Mouse (Mus musculus) C2C12 (cell line): ENCODE measurements at regions not wholly inside any gene's neighbourhood (a gene's known extent, or its start where the extent isn't known, plus 50 kb on each side); places are given as distances from the start of the nearest gene placed in this dataset.

Experiments
- H3K27me3 ChIP-seq: one replicate; pipeline ENCODE4 v1.6.1; 2011; ENCODE audit not compliant: control insufficient read depth, insufficient read depth, insufficient read length
- H3K36me3 ChIP-seq: one replicate; pipeline ENCODE4 v1.6.1; 2011; ENCODE audit not compliant: control insufficient read depth, insufficient read depth
- H3K4me3 ChIP-seq: one replicate; pipeline ENCODE4 v1.5.1; 2011; ENCODE audit warnings: mild to moderate bottlenecking, control low read depth; ENCODE audit not compliant: poor library complexity, insufficient read depth, severe bottlenecking
- H3K79me2 ChIP-seq: one replicate; pipeline ENCODE4 v1.6.1; 2011; ENCODE audit not compliant: control insufficient read depth, insufficient read depth
- H3K79me3 ChIP-seq: one replicate; pipeline ENCODE4 v1.6.1; 2011; ENCODE audit warnings: low read depth, control low read depth
- H3ac ChIP-seq: one replicate; pipeline ENCODE3; 2011; ENCODE audit warnings: low read depth; ENCODE audit not compliant: control insufficient read depth, insufficient read length
- CEBPB ChIP-seq: IDR thresholded peaks from one replicate; pipeline ENCODE4 v1.6.1; 2011; ENCODE audit warnings: low read depth, mild to moderate bottlenecking, control low read depth, moderate library complexity
- CTCF ChIP-seq: IDR thresholded peaks from one replicate; pipeline ENCODE4 v1.5.1; 2011; ENCODE audit not compliant: control insufficient read depth, insufficient read depth, insufficient read length
- FOSL1 ChIP-seq: IDR thresholded peaks from one replicate; pipeline ENCODE4 v1.8.0; 2011; ENCODE audit warnings: mild to moderate bottlenecking, low read length; ENCODE audit not compliant: poor library complexity, insufficient read depth, severe bottlenecking
- MAX ChIP-seq: IDR thresholded peaks from one replicate; pipeline ENCODE4 v1.6.1; 2011; ENCODE audit warnings: mild to moderate bottlenecking, control low read depth
- MYOD1 ChIP-seq: IDR thresholded peaks from one replicate; pipeline ENCODE4 v1.6.1; 2011; ENCODE audit warnings: low read depth; ENCODE audit not compliant: control insufficient read depth, insufficient read length
- MYOG ChIP-seq: IDR thresholded peaks from one replicate; pipeline ENCODE4 v1.6.1; 2011; ENCODE audit not compliant: control insufficient read depth, insufficient read length; ENCODE audit errors: extremely low read depth
- USF1 ChIP-seq: IDR thresholded peaks from one replicate; pipeline ENCODE4 v1.6.1; 2011; ENCODE audit warnings: low read depth, mild to moderate bottlenecking, control low read depth, moderate library complexity

DNA sequence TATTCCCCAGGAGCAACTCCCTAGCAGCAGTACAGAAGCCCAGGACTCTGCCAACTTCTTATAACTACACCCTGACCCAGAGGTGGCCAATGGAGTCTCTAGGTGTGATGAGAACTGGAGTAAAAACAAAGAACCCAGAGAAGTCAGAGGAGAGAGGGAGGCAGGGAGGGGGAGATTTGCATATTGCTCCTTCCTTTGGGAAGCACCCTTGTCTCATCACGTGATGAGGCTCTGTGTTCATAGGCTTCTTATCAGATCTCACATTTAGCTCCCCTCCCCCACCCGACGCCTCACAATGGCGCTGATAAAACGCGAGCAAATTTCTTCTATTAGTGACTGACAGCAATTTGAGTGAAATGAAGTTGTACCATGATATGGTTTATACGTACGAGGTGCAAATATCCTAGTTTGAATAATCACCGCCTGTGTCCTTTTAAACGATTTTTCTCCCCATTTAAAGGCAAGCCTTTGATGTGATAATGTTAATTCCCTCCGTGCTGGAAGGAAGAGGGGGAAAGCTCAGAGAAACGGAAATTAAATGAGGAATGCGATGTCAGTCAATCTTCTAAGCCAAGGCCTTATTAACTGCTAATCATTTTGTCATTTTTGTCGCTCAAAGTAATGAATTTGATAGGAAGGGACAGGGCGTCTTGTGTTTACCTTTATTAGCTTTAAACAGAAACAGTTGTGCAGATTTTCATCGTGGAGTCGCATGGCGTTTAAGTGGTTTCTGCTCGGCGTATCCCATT is 273.3 kb downstream of the Irx1 start:
- H3K79me2 ChIP-seq = no peaks in the 10 kb centered on the region
- TF ChIP-seq MYOG (no peak), USF1 (no peak), CEBPB (no peak), FOSL1 (no peak), MAX (no peak), MYOD1 (no peak), CTCF (no peak)
- H3K36me3 ChIP-seq = no peaks in the 10 kb centered on the region
- no peak overlapping the region for H3ac ChIP-seq
- no peaks in the 10 kb centered on the region for H3K27me3 ChIP-seq
- H3K4me3 ChIP-seq = no peak overlapping the region
- H3K79me3 ChIP-seq = no peaks in the 10 kb centered on the region

DNA sequence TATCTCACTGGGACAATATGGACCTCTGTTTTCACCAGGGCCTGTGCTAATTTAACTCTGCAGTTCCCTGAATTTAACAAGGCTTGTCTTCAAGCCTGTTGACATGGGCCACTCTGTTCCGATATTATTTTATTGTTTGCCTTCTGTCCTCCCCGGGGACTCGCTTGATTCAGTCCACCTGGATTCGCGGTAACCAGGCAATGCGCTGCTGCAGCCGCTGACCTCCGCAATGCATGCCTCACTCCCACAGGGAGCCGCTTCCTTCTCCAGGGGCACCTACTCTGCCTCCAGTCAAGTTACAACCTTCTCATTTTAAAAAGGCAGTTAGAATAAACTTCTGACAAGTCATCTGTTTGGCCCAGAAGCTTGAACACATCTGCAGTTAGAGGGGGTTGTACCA is 274.3 kb downstream of the Irx1 start:
- H3K4me3 ChIP-seq = no peak overlapping the region
- no peak overlapping the region for H3ac ChIP-seq
- H3K79me3 ChIP-seq = no peaks in the 10 kb centered on the region
- no peaks in the 10 kb centered on the region for H3K36me3 ChIP-seq
- TF ChIP-seq MYOD1 = no peak
- no peak for TF ChIP-seq FOSL1
- no peak for TF ChIP-seq CEBPB
- no peak for TF ChIP-seq MYOG
- no peak for TF ChIP-seq USF1
- TF ChIP-seq MAX = no peak
- no peak for TF ChIP-seq CTCF
- H3K27me3 ChIP-seq = no peaks in the 10 kb centered on the region
- no peaks in the 10 kb centered on the region for H3K79me2 ChIP-seq

DNA sequence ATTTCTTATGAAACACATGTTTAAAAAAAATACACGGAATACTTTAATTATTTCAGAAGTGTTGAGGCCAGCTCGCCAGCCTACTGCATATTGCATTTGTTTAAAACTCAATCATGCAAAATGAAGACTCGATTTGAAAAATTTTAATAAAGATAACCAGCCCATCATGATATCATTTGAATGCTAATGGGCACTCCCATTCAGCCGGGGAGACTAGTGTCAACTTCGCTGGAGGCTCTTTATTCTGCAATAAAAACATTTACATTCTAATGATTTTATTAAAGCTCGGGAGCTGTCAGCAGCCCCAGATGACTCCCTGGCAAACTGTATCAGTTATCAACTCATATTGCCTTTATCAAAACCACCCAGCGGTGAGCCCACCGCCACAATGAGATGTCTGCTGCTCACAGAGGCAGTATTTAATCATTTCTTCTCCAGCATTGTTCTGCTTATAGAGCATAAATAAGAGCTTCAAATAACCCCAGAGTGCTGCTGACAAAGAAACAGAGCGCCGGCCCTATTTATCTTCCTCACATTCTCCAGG is 287.4 kb downstream of the Irx1 start:
- Histone ChIP-seq H3K79me2 (no peaks in the 10 kb centered on the region), H3K4me3 (no peak overlapping the region), H3K27me3 (no peaks in the 10 kb centered on the region), H3K79me3 (no peaks in the 10 kb centered on the region), H3ac (no peak overlapping the region), H3K36me3 (no peaks in the 10 kb centered on the region)
- TF ChIP-seq FOSL1 = no peak
- no peak for TF ChIP-seq MYOD1
- no peak for TF ChIP-seq MYOG
- no peak for TF ChIP-seq CTCF
- no peak for TF ChIP-seq CEBPB
- TF ChIP-seq MAX = no peak
- TF ChIP-seq USF1 = no peak

DNA sequence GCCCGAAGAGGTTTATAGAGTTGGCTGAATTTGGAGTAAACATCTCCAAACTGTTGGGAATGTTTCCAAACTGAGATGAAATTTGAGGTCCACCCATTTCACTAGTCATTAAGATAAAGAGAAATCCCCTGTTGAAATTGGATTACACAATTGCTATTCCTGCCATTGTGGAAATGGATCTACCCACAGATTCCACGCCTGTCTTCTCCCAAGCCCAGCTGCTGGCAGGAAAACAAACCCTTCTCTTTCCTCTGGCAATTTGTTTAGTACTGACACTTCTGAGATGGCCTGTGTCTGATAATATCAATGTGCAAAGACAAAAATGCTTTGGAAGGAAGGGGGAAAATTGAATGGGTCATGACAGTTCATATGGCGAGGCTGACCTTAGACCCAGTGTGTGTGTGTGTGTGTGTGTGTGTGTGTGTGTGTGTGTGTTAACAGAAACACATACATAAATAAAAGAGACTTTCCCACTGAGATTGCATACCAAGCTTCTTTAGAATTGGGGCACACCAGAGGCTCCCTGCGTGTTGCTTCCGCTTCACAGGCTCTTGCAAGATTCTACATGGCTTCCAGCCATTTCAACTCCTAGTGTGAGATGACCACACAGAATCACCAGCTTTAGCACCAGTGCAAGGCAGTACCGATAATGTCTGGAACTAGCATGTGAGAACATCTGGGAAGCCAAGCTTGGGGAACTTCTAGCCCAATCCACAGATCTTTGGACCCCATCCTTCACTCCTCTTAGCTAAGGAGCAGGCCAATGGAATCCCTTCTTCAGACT is 293.4 kb downstream of the Irx1 start:
- no peaks in the 10 kb centered on the region for H3K79me2 ChIP-seq
- no peak overlapping the region for H3K4me3 ChIP-seq
- no peak overlapping the region for H3ac ChIP-seq
- no peaks in the 10 kb centered on the region for H3K36me3 ChIP-seq
- no peaks in the 10 kb centered on the region for H3K27me3 ChIP-seq
- no peaks in the 10 kb centered on the region for H3K79me3 ChIP-seq
- TF ChIP-seq MYOD1 (no peak), USF1 (no peak), MYOG (no peak), FOSL1 (no peak)

DNA sequence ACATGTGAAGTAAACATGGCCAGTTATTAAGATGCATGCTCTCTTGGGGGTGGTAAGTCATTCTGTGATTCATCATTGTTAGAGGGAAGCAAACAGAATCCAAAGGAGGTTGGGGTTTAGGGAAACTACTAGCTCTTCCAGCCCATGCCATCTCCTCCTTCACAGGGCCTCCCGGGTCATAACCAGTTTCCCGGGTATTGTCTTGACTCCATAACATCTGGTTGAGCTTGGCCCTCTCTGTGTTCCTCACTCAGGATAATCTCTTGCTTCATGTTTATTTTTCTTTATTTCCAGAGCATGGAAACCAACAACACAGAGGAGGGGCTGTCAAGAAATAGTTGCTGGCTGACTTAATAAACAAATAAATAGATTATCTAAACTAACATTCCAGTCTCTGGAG is 295.3 kb downstream of the Irx1 start:
- Histone ChIP-seq H3K4me3 (no peak overlapping the region), H3K79me3 (no peaks in the 10 kb centered on the region), H3K27me3 (no peaks in the 10 kb centered on the region), H3K79me2 (no peaks in the 10 kb centered on the region), H3ac (no peak overlapping the region), H3K36me3 (no peaks in the 10 kb centered on the region)
- TF ChIP-seq FOSL1 = no peak
- TF ChIP-seq MAX = no peak
- no peak for TF ChIP-seq USF1
- no peak for TF ChIP-seq CTCF
- TF ChIP-seq MYOD1 = no peak
